Mouse (Mus musculus): ENCODE results near the gene Slc9a6. TPM values are rescaled to one million over a fixed set of nuclear protein-coding genes. Genes with fewer than 3 reads are reported as not detected.

Gene Slc9a6
- 18.0 and 20.4 TPM in 2 replicates for total RNA-seq (2021)
- long read RNA-seq, experiment 1, full-length matches to known transcripts = 5 of 13 reads
- long read RNA-seq, experiment 1, partial matches to known transcripts = 0 of 13 reads
- long read RNA-seq, experiment 1, other reads (novel, unspliced or antisense) = 8 of 13 reads
- long read RNA-seq, experiment 2, full-length matches to known transcripts = 6 of 11 reads
- long read RNA-seq, experiment 2, partial matches to known transcripts = 1 of 11 reads
- long read RNA-seq, experiment 2, other reads (novel, unspliced or antisense) = 4 of 11 reads

DNA sequence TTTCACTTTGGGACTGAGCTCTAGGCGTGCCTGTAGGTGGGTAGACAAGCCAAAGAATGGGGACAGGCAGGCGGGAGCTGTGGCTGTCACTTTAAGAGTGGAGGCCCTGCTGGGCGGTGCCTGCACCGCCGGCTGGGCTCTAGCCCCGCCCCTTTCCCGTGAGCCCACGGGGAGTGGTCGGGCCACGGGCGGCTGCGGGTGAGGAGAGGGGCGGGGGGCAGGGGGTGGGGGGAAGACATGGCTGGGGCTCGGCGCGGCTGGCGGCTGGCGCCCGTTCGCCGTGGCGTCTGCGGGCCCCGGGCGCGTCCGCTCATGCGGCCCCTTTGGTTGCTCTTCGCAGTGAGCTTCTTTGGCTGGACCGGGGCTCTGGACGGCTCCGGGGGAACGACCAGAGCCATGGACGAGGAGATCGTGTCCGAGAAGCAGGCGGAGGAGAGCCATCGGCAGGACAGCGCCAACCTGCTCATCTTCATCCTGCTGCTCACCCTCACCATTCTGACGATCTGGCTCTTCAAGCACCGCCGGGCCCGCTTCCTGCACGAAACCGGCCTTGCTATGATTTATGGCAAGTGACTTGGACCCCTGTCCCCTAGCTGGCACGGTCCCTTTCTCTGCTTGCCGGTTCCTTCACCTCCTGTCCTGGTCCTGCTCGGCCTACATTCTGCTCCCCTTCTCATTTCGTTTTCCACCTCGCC is at the start of gene Slc9a6:
TSS of gene Slc9a6 (plus strand) at position 135 of the 695 bp plus-strand sequence.
- DNase-seq = peak; percentile 86

DNA sequence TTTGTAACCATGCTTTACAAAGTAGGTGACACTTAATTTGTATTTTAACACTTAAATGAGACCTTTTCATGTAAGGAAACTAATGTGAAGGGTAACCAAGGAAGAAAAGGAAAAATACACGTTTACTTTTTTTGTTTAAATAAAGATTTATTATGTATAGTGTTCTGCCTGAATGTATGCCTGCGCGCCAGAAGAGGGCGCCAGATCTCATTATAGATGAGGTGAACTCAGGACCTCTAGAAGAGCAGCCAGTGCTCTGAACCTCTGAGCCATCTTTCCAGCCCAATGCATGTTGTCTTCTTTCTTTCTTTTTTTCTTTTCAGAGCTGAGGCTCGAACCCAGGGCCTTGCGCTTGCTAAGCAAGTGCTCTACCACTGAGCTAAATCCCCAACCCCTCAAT is 37.1 kb upstream of the Slc9a6 start:
- DNase-seq = peak; percentile 14

DNA sequence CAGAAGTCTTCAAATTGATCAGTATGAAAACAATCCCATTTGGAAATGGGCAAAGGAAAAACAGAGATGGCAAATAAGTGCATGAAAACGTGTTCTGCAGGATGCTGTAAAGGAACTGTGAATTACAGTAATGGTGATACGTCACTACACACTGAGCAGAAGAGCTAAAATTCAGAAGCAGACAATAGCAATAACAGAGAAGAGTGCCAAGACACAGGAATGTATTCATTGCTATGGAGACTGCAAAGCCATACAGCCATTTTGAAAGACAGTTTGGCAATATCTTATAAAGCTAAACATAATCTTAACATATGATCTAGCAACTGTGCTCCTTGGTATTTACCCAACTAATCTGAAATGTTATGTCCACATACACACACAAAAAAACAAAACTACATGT is 31.4 kb upstream of the Slc9a6 start:
- DNase-seq = no peak

DNA sequence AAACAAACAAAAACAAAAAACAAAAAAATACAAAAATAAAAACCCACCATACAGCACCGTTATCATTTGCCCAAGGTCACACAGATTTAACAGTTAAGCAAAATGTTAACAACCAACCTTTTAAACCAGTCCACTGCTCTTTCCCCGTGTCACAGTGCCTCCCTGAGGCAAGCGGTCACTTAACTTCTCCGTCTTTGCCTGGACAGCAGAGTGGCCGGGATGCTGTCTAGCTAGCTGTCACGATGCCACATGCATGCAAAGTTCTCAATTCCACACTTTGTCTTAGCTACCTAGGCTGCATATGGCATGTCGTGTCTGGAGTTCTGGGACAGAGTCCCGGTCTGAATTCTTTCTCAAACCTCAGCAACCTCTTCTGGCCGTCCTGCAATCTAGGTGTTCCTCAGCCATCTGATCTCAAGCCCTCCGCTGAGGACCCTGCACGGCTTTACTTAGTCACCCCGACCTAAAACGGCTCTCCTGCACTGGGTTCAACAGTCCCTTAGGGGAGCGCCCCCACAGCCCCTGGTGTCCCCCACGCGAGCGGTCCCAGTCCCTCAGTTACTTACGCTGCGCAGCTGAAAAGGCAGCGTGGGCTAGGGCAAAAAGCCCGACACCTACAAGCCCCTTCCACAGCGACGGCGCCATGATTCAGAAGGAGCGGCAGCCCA is 12.2 kb upstream of the Slc9a6 start:
- peak; percentile 49 for DNase-seq

DNA sequence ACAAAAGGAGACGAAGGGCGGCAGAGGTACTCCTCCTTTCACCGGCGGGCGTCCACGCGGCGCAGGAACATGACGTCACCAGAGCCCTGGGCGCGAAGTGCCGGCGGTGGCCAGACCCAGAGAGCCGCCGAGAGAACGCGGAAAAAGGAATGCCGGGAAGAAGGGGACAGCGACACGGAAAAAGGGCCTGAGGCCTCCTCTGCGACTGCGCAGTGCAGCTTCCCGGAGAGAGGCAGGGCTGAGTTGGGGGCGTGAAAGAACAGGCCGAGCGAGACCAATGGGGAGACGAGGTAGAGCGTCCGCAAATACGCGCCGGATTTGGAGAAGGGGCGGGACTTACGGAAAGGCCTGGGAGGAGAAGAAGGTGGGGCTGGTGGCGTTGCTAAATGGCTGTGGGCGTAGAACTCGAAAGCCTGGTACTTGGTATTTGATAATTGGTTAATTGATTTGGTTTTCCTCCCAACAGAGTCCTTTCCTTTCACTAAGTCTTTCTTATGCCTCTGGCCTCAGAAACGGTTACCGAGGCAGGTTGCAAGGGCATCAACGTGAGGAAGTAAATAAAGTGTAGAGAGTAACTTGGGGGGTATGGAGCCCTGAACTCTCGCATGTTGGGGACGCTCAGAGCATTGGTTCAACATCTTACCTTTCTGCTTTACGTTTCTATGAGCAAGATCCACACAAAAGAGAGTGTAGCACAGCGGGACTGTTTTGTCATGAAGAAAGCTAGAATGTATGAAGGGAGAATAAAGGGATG is 11.5 kb upstream of the Slc9a6 start, which contains the start of gene Mmgt1:
TSS of gene Mmgt1 (minus strand) at position 183 of the 754 bp plus-strand sequence.
- peak; percentile 94 for DNase-seq

DNA sequence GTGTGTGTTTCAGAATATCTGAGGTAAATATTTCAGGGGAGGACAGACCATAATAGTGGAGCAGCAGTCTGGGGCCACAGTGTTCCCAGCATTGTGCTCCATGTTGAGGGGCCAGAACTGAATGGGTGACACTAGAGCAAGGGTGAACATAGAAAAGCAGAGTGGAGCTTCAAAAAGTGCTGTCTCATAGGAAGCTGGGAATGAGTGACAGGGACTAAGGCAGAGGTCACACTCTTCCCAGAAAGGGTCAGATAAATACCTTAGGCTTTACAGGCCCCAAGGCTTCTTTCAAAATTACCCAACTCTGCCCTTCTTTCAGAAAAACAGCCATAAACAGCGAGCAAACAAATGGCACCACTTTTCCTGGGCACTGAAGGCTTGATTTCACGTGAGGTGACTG is 3.0 kb upstream of the Slc9a6 start:
- DNase-seq = no peak

DNA sequence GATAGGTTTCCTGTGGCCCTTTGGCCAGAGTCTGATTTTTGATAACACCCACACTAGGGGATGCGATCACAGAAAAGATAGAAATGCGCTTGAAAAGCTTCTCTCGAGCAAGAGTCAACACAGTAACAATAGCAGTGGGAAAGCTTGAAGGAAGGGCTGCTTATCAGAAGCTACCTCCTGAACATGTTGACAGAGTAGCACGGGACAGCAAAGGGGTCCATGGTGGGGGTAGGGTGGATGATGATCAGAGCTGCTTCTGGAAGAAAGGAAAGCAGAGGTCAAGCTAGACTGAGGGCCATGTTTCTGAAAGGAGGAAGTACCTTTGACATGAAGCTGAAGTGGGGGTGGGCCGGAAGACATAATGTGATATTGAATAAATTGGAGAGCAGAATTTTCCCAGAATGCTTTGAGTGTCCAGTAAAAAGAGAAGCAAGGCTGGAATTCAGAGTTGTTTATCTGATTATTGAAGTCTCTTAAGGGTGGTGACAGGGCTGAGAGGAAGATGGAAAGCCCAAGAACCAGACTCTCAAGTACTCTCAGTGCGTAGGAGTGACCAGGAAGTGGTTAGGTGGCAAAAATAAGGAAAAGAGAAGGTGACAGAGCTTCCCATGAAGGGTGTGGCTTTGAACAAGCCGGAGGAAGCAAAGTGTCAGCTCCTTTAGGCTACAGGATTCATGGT is 2.4 kb upstream of the Slc9a6 start:
- DNase-seq = no peak

DNA sequence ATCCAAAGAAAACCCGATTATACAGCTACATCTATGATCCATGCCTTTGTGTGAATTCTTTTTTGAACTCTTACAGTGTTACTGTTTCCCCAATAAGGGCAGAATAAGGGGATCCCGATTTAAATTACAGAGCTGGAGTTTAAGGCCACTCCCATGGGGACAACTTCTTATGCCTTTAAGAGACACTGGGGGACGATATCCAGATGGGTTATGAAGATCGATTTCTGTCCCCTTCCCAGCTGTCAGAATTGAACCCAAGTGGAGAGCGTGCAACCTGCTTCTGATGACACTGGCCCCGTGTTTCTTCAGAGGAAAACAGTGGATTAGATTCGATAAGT is 303 bp upstream of the Slc9a6 start:
- no peak for DNase-seq

DNA sequence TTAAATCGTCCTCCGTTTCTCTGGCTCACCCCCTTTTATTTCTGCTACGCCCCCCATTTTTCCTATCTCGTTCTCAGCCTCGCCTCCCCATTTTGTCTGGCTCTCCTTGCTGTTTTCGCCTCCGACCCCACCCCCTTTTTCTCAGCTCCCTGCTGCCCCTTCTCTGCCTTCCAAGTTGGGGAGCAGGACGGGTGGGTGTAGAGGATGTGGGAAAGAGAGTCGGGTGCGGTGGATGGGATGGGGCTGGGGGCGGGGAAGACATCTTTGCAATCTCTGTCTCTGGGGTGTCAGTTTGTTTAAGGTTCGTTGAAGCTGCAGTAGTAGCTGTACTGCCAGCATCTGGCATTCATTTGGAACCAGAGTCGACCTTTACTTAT is 749 bp downstream of the Slc9a6 start:
- peak; percentile 4 for DNase-seq

DNA sequence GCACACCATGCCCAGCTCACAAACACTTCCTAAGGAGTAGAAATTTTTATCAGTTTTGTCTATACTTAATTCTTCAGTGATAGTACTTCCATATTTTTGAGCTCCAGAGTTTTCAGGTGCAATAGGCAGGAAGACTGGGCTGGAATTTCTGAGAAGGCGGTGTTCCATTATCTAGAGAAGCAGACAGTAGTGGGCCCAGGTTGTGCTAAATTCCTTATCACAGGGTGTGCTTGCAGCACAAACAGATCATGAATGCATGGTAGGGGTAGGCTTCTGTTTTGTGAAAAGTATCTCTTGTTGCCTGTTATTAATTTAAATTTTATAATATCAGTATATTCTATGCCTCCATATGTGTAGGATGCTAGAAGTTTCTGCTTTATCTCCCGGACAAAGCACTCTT is 5.7 kb downstream of the Slc9a6 start:
- no peak for DNase-seq

DNA sequence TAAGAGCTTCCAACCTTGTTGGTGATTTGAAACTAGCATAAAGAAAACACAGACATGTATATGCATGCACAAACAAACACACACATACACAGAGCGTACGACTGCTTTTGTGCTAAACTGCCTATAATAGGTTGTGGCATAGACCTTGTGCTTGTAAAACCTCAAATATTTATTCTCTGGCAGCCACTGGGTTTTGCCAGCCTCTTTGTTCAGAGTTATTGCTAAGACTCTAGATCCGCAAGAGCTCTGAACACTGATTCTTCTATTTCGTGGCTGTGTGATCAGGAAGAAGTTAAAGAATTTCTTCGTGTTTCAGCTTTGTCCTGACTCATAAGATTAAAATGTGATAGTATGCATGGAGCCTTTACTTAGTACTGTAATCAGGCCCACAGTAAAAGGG is 26.6 kb downstream of the Slc9a6 start:
- no peak for DNase-seq

DNA sequence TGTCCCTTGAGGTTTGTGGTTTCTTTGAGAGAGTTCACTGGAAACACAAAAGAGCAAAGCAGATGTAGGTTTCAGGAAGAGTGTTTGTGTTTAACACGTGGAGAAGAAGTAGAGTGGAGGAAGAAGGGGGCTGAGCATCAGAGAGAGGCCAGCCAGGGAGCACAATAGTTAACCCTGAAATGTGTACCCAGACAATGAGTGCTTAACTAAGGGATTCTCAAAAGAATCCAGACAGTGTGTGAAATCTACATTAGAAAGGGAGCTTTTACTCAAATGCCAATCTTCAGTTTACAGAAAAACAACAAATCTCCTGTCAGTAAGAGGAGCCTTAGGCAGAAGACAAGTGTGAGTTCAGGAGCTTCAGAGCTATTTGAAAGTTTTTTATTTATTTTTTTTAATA is 30.5 kb downstream of the Slc9a6 start:
- DNase-seq = no peak

DNA sequence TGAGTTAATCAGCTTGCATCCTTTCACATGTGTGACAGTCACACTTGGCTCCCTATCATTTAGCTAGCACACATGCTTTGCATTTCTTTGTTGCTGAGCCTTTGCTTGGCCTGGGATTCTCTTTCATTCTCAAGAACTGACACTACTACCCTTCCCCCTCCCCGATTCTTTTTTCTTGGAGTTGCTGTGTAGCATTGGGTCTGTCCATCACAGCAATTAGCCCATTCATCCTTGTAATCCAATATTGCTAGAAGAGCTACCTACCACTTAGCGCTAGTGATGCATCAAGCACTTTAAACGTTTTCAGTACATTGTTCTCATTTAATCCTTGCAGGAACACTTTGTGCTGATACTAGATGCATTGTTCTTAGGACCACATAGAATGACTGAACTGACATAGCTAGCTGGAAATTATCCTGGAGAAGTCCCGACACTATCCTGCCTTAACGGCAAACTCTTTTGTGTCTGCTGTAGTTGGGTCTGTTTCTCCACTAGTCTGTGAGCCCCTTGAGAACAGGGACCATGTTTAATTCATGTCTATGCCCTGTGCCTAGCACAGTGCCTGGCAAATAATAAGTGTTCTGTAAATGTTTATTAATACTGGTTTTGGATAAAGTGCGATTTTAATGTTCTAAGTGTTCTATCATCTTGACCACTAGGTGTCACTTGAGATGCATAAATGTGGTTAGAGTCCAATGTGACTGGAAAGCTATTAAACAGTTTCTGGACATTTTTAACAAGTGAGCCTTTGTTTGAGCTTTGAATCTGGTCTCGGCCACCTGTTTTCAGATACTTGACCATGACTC is 40.2 kb downstream of the Slc9a6 start:
- no peak for DNase-seq

DNA sequence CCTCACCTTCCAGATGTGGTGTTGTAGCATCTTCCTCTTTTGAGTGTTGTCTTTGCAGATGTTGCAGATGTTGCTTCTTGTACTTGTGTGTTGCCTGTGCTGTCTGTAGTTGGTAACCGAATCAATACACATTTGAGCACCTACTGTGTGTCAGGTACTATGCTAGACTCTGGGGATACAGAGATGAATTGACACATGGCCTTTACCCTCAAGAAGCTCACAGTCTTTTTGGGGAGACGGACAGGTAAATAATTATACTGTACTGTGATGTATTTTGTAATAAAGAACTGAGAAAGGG is 40.7 kb downstream of the Slc9a6 start:
- no peak for DNase-seq

DNA sequence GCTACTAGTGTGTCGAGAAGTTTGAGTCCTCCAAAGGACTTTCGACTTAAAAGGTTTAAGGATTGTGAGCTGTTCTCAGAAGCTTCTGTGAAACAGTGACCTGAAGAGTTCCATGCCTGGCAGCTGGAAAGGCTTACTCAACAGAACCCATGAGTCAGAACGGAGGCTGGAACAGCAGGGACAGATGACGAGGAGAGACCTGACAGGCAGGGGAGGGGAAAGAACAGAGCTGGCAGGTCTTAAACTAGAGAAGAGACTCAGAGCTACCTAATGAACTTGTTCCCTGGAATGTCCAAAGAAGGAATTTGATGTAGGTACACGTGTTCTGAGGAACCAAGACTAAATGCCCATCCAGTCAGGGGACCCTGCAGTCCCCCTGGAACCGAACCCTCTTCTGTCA is 41.3 kb downstream of the Slc9a6 start:
- DNase-seq = peak; percentile 60

DNA sequence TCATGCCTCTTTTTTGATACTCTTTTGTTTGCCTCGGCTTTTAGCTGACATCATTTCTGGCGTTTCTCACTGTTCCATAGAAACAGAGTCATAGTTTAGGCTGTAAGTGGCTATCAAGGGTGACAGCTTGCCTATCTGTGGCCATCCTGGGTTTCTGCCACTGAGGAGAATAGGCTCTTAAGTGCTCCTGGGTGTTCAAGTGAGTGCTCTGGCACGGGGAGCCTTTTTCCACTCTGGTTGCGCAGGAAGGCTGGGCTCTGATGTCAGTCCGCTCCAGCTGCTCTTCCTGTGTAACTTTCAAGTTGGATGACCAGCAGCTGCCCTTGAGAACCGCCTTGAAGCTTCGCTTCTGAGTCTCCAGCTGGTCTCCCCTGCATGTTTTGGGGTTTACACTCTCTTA is 42.2 kb downstream of the Slc9a6 start:
- DNase-seq = peak; percentile 56

DNA sequence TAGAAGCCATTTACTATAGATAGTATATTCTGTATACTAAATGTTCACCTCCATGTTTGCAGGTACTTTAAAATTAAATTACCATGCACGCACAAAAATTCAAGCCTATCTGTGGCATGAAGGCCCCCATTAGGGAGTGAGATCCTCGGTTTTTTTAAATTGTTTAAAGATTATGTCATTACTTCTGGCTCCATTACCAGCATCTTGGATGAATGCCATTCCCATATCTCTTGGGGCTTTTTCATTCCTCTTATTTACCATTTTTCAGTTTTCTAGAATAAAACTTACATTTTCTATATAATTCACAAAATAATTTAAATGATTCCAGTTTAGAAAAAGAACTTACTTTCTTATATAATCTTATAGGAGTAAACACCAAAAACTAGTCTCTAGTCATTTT is 46.1 kb downstream of the Slc9a6 start:
- DNase-seq = no peak

DNA sequence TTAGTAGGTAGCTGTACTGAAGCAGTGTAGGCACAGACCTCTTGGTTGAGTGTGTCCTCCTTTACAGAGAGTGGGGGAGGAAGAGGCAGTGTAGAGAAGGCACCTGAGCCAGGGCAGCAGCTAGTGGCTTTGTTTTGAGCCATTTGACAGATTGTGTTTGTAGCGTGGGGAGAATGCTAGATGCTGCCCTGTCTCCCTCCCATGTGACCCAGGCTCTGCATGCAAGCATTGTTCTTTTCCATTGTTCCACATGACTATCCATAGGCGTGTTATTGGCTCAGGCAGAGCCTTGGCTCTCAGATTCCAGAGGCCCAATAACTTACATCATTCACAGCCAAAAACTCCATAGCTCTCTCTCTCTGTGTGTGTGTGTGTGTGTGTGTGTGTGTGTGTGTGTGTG is 49.7 kb downstream of the Slc9a6 start:
- no peak for DNase-seq

DNA sequence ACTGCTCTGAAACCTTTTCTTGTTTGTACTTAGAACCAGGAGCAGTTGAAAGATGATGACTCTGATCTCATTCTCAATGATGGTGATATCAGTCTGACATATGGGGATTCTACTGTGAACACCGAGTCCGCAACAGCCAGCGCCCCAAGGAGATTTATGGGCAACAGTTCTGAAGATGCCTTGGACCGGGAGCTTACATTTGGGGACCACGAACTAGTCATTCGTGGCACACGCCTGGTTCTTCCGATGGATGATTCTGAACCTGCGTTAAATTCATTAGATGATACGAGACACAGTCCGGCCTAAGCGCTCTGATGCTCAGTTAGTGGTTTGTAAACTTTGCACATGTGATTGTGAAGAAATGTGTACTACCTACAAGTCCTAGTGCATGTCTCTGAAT is 51.6 kb downstream of the Slc9a6 start:
- DNase-seq = no peak

DNA sequence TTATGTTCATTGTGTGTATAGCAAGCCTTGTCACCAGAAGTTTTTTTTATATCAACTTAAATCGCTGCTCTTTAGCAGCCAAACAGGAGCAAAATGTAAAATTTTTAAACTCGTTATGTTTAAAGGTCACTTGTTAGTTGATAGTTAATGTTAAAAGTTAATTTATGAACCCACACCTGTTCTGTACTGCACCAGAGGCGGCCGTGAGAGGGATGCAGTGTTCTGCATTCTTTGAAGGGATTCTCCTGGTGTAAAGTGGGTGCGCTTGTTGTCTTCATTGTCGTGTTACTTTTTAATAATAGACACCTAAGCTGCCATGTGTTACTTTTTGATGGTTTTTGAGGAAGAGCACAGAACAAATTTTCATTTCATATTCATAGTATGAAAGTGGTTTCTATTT is 52.8 kb downstream of the Slc9a6 start:
- DNase-seq = no peak

DNA sequence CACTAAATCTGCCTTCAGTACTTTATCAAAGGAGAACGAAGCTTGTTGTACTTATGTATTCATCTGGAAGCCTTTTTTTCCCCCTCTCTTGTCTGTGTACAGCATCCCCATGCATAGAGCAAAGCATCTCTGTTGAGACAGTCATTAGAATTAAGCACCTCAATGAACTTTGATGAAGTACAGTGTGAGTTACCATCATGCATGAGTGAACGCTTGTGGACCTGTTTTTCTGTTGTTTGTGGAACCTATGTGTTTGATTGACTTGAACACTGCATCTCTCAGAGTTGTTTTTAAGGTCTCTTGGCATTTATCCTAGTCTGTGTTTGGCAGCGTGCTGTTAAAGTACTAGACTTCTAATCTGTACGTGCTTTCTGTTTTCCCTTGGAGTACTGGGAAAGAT is 53.8 kb downstream of the Slc9a6 start:
- no peak for DNase-seq
